Mouse (Mus musculus) neural tube, embryonic 14.5 days (tissue): ENCODE measurements at regions not wholly inside any gene's neighbourhood (a gene's known extent, or its start where the extent isn't known, plus 50 kb on each side); places are given as distances from the start of the nearest gene placed in this dataset.
"Not testable (repeated sequence)": the region's sequence is repeated elsewhere in the genome, so short reads cannot be mapped to it uniquely, and the experiment has no call there.

Source experiments
- ATAC-seq: fragments of 200-750 bp; cut with Nextera tagmentation; 2 replicates; pipeline ENCODE4 v1.8.0; 2017; ENCODE audit warnings: low read depth, mild to moderate bottlenecking, moderate TSS enrichment, moderate library complexity
- H3K27ac ChIP-seq: fragments of 300-500 bp; sonication (generic); 2 replicates; pipeline ENCODE4 v1.5.1; 2014; ENCODE audit warnings: low read depth, mild to moderate bottlenecking, control low read depth, low read length, moderate library complexity, mixed read lengths
- H3K27me3 ChIP-seq: fragments of 300-500 bp; sonication (generic); 2 replicates; pipeline ENCODE4 v1.6.1; 2014; ENCODE audit warnings: low read length; ENCODE audit not compliant: control insufficient read depth, insufficient read depth
- H3K36me3 ChIP-seq: fragments of 300-500 bp; sonication (generic); 2 replicates; pipeline ENCODE4 v1.6.1; 2014; ENCODE audit warnings: low read length, mixed read lengths; ENCODE audit not compliant: control insufficient read depth, insufficient read depth
- H3K4me1 ChIP-seq: fragments of 300-500 bp; sonication (generic); 2 replicates; pipeline ENCODE4 v1.6.1; 2014; ENCODE audit warnings: low read length; ENCODE audit not compliant: control insufficient read depth, insufficient read depth
- H3K4me2 ChIP-seq: fragments of 300-500 bp; sonication (generic); 2 replicates; pipeline ENCODE4 v1.6.1; 2014; ENCODE audit warnings: mild to moderate bottlenecking, low read depth, low read length, control low read depth
- H3K4me3 ChIP-seq: fragments of 300-500 bp; sonication (generic); 2 replicates; pipeline ENCODE4 v1.5.1; 2014; ENCODE audit warnings: low read depth, low read length, control low read depth, mixed read lengths
- H3K9ac ChIP-seq: fragments of 300-500 bp; sonication (generic); replicated peaks from 2 replicates; pipeline ENCODE4 v1.6.1; 2014; ENCODE audit warnings: low read depth, mild to moderate bottlenecking, control low read depth, low read length, mixed read lengths
- H3K9me3 ChIP-seq: fragments of 300-500 bp; sonication (generic); 2 replicates; pipeline ENCODE4 v1.6.1; 2016; ENCODE audit warnings: low read length; ENCODE audit not compliant: control insufficient read depth
- WGBS: fragments of 180-500 bp; shearing (Covaris S2); extraction: QIAGEN DNeasy Blood & Tissue Kit; methylation state at CpG from one replicate; pipeline ENCODE4 v1.1.7; 2014; 5-methylcytosine and 5-hydroxymethylcytosine counted together

- Histone ChIP-seq H3K9ac (no peak overlapping the region), H3K4me2 (no peak overlapping the region), H3K36me3 (no peaks in the 10 kb centered on the region), H3K27me3 (no peaks in the 10 kb centered on the region), H3K4me1 (no peaks in the 10 kb centered on the region), H3K4me3 (no peak overlapping the region), H3K27ac (no peak overlapping the region), H3K9me3 (no peaks in the 10 kb centered on the region)
- 90% methylated on average over 9 of the region's 9 CpGs for WGBS
- ATAC-seq, result no peak
These were observed 94.6 kb upstream of the Ttc29 start for GRCm38 (mm10) chr8:78118493-78118892.

DNA sequence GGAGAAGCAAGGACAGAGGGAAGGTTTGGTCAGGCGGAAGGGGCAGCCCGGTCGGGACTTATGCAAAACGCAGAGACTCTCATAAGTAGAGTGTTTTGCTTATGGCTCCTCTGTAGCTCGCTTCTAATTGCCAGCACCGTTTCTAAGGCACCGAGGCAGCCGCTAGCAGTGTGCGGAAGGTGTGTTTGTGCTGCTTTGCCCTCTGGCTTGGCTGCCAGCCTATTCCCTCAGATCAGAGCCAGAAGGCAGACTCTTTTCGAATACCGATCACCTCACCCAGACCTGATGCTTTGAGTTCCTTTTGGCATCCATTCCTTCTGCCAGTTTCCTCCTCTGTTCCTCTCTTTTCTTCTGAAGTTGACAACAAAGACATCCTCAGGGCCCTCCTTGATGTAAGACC lies 93.4 kb upstream of the Ttc29 start:
- Histone ChIP-seq H3K4me3 (no peak overlapping the region), H3K27ac (no peak overlapping the region), H3K27me3 (no peaks in the 10 kb centered on the region), H3K4me2 (no peak overlapping the region), H3K36me3 (no peaks in the 10 kb centered on the region), H3K9ac (no peak overlapping the region), H3K4me1 (no peaks in the 10 kb centered on the region), H3K9me3 (no peaks in the 10 kb centered on the region)
- WGBS, result 46% methylated on average over 11 of the region's 11 CpGs
- peak; percentile 71; the same call in 1 of the 2 replicates for ATAC-seq

GRCm38 (mm10) chr8:78124248-78124647 lies 88.8 kb upstream of the Ttc29 start:
- Histone ChIP-seq H3K4me3 (no peak overlapping the region), H3K4me1 (no peaks in the 10 kb centered on the region), H3K4me2 (no peak overlapping the region), H3K27ac (no peak overlapping the region), H3K9ac (no peak overlapping the region), H3K27me3 (no peaks in the 10 kb centered on the region), H3K9me3 (no peaks in the 10 kb centered on the region), H3K36me3 (no peaks in the 10 kb centered on the region)
- ATAC-seq, result no peak
- WGBS, result 56% methylated on average over 5 of the region's 5 CpGs

- H3K36me3 ChIP-seq, result no peaks in the 10 kb centered on the region
- H3K9me3 ChIP-seq, result no peaks in the 10 kb centered on the region
- H3K27ac ChIP-seq, result no peak overlapping the region
- no peaks in the 10 kb centered on the region for H3K27me3 ChIP-seq
- WGBS, result 20% methylated on average over 2 of the region's 2 CpGs
- no peak for ATAC-seq
- H3K4me2 ChIP-seq, result no peak overlapping the region
- no peak overlapping the region for H3K4me3 ChIP-seq
- H3K9ac ChIP-seq, result no peak overlapping the region
- H3K4me1 ChIP-seq, result no peaks in the 10 kb centered on the region
These were observed 85.2 kb upstream of the Ttc29 start for GRCm38 (mm10) chr8:78127852-78128251.

GRCm38 (mm10) chr8:78129061-78129460 lies 84.0 kb upstream of the Ttc29 start:
- Histone ChIP-seq H3K36me3 (no peaks in the 10 kb centered on the region), H3K9me3 (no peaks in the 10 kb centered on the region), H3K9ac (no peak overlapping the region), H3K27ac (no peak overlapping the region), H3K27me3 (no peaks in the 10 kb centered on the region), H3K4me3 (no peak overlapping the region), H3K4me2 (no peak overlapping the region), H3K4me1 (no peaks in the 10 kb centered on the region)
- WGBS, result 24% methylated on average over 5 of the region's 5 CpGs
- peak; percentile 34 for ATAC-seq

- not testable (repeated sequence) for H3K4me1 ChIP-seq, H3K4me2 ChIP-seq, H3K4me3 ChIP-seq, H3K27ac ChIP-seq, H3K36me3 ChIP-seq, H3K27me3 ChIP-seq, H3K9ac ChIP-seq, ATAC-seq, H3K9me3 ChIP-seq
- 55% methylated on average over 13 of the region's 15 CpGs for whole genome bisulfite sequencing
These were observed 73.6 kb upstream of the Ttc29 start for GRCm38 (mm10) chr8:78139514-78139913.

GRCm38 (mm10) chr8:78147170-78147569 lies 65.9 kb upstream of the Ttc29 start:
- Histone ChIP-seq H3K4me3 (no peak overlapping the region), H3K27me3 (no peaks in the 10 kb centered on the region), H3K27ac (no peak overlapping the region), H3K9ac (no peak overlapping the region), H3K4me1 (no peaks in the 10 kb centered on the region), H3K36me3 (no peaks in the 10 kb centered on the region), H3K4me2 (no peak overlapping the region), H3K9me3 (no peaks in the 10 kb centered on the region)
- no peak for ATAC-seq
- WGBS, result 81% methylated on average over 6 of the region's 6 CpGs

GRCm38 (mm10) chr8:78148006-78148405 lies 65.1 kb upstream of the Ttc29 start:
- Histone ChIP-seq H3K9ac (no peak overlapping the region), H3K9me3 (no peaks in the 10 kb centered on the region), H3K4me2 (no peak overlapping the region), H3K27ac (no peak overlapping the region), H3K4me3 (no peak overlapping the region), H3K4me1 (no peaks in the 10 kb centered on the region), H3K27me3 (no peaks in the 10 kb centered on the region), H3K36me3 (no peaks in the 10 kb centered on the region)
- WGBS, result 89% methylated on average over 2 of the region's 2 CpGs
- no peak for ATAC-seq

DNA sequence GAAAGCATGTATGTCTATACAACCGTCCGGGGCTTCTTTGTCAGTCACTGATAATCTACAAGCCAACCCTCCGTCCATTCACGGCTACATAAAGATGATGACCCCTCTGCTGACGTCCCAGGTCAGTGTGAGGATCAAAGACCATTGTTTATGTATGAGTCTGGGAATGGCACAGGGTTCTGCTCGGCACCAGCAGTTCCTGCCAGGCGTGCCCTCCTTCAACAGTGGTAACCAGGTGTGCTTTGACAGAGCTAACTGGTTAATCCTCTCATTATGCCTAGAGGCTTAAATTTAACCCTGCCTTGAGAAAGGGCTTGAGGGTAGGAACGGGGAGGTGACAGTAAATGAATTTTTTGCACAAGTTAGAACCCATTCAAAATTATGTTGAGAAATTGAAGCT lies 58.2 kb upstream of the Ttc29 start:
- ATAC-seq, result no peak
- H3K36me3 ChIP-seq, result no peaks in the 10 kb centered on the region
- H3K9ac ChIP-seq, result no peak overlapping the region
- no peaks in the 10 kb centered on the region for H3K4me1 ChIP-seq
- H3K4me2 ChIP-seq, result no peak overlapping the region
- H3K27me3 ChIP-seq, result no peaks in the 10 kb centered on the region
- H3K9me3 ChIP-seq, result no peaks in the 10 kb centered on the region
- 27% methylated on average over 8 of the region's 8 CpGs for WGBS
- no peak overlapping the region for H3K27ac ChIP-seq
- H3K4me3 ChIP-seq, result no peak overlapping the region

DNA sequence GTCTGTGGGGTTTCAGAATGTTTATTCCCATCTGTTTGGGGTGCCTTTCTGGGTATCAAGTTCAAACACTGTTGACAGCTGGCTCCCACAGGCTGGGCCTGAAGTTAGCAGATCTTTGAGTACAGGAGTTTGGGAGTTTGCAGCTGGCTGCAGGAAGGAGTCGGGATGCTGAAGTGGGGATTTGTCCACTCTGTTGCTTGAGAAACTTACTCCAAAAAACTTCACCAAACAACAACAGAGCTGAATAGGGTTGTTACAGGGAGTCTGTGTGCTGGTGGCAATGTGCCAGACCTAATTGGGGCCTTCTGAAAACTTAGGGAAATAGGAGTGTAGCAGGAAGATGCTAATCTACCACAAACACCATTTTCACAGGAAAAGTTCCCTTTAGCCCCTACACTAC lies 51.1 kb upstream of the Ttc29 start:
- Histone ChIP-seq H3K4me1 (no peaks in the 10 kb centered on the region), H3K9me3 (no peaks in the 10 kb centered on the region), H3K4me3 (no peak overlapping the region), H3K36me3 (no peaks in the 10 kb centered on the region), H3K9ac (no peak overlapping the region), H3K4me2 (no peak overlapping the region), H3K27me3 (no peaks in the 10 kb centered on the region), H3K27ac (no peak overlapping the region)
- 53% methylated on average over 1 of the region's 1 CpGs for WGBS
- no peak for ATAC-seq
